Mouse (Mus musculus) midbrain, embryonic 12.5 days (tissue): Measurements from ENCODE around the gene Etfa. TPM values are rescaled to one million over a fixed set of nuclear protein-coding genes. Genes with fewer than 3 reads are reported as not detected.

Experiments used
- ATAC-seq: fragments of 200-750 bp; cut with Nextera tagmentation; 2 replicates; pipeline ENCODE4 v1.8.0; 2017; ENCODE audit warnings: low read depth, moderate TSS enrichment, moderate library complexity; ENCODE audit not compliant: low FRiP score
- H3K27ac ChIP-seq: fragments of 300-500 bp; sonication (generic); replicated peaks from 2 replicates; pipeline ENCODE4 v1.5.1; 2016; ENCODE audit warnings: mild to moderate bottlenecking
- H3K27me3 ChIP-seq: fragments of 300-500 bp; sonication (generic); 2 replicates; pipeline ENCODE4 v1.6.1; 2016; ENCODE audit warnings: mild to moderate bottlenecking
- H3K36me3 ChIP-seq: fragments of 300-500 bp; sonication (generic); 2 replicates; pipeline ENCODE4 v1.6.1; 2016
- H3K4me1 ChIP-seq: fragments of 300-500 bp; sonication (generic); 2 replicates; pipeline ENCODE4 v1.6.1; 2016
- H3K4me2 ChIP-seq: fragments of 300-500 bp; sonication (generic); replicated peaks from 2 replicates; pipeline ENCODE4 v1.6.1; 2016; ENCODE audit warnings: mild to moderate bottlenecking, moderate library complexity
- H3K4me3 ChIP-seq: fragments of 300-500 bp; sonication (generic); 2 replicates; pipeline ENCODE4 v1.5.1; 2016; ENCODE audit warnings: mild to moderate bottlenecking
- H3K9ac ChIP-seq: fragments of 300-500 bp; sonication (generic); replicated peaks from 2 replicates; pipeline ENCODE4 v1.6.1; 2016; ENCODE audit warnings: mild to moderate bottlenecking, moderate library complexity
- H3K9me3 ChIP-seq: fragments of 300-500 bp; sonication (generic); 2 replicates; pipeline ENCODE4 v1.6.1; 2016; ENCODE audit warnings: mild to moderate bottlenecking
- WGBS: fragments of 180-500 bp; shearing (Covaris S2); methylation state at CpG from one replicate; pipeline ENCODE4 v1.1.7; 2016; 5-methylcytosine and 5-hydroxymethylcytosine counted together
- polyA plus RNA-seq: library from polyadenylated mRNA; unstranded; fragments of >200 nt; fragmentation: Nextera tagmentation; extraction: Ambion mirVana; gene quantifications from 2 replicates; pipeline ENCODE4 v1.2.1, GENCODE M21; 2016

The Etfa gene
- 118 and 125 TPM in 2 replicates for polyA plus RNA-seq

GRCm38 (mm10) chr9:55512027-55512543 lies at the start of gene Etfa:
Gene Etfa, minus strand, starts transcription at chr9:55512243.
- peak within 1 kb of the TSS; percentile 78 for H3K27ac ChIP-seq
- no peaks in the 10 kb centered on the region for H3K9me3 ChIP-seq
- peaks cover 21% of the 10 kb centered on the region for H3K27me3 ChIP-seq
- H3K4me2 ChIP-seq: peak within 1 kb of the TSS; percentile 89
- H3K9ac ChIP-seq: peak within 1 kb of the TSS; percentile 78
- under 1% methylated on average over 46 of the region's 47 CpGs for WGBS
- H3K4me1 ChIP-seq: peaks cover 3% of the 10 kb centered on the region
- H3K36me3 ChIP-seq: no peaks in the 10 kb centered on the region
- ATAC-seq: peak; percentile 99
- H3K4me3 ChIP-seq: peak within 1 kb of the TSS; percentile 76

- H3K27me3 ChIP-seq: no peaks in the 10 kb centered on the region
- H3K9me3 ChIP-seq: no peaks in the 10 kb centered on the region
- no peaks in the 10 kb centered on the region for H3K4me1 ChIP-seq
- ATAC-seq: no peak
- no peak overlapping the region for H3K9ac ChIP-seq
- WGBS: 100% methylated on average over 1 of the region's 1 CpGs
- H3K27ac ChIP-seq: no peak overlapping the region
- no peaks in the 10 kb centered on the region for H3K36me3 ChIP-seq
- H3K4me2 ChIP-seq: no peak overlapping the region
- H3K4me3 ChIP-seq: no peak overlapping the region
Observed at GRCm38 (mm10) chr9:55560960-55561359, 48.9 kb upstream of the Etfa start.

- Histone ChIP-seq H3K4me2 (no peak overlapping the region), H3K4me3 (no peak overlapping the region), H3K36me3 (no peaks in the 10 kb centered on the region), H3K27ac (no peak overlapping the region), H3K9ac (no peak overlapping the region), H3K9me3 (no peaks in the 10 kb centered on the region), H3K27me3 (peaks cover 12% of the 10 kb centered on the region), H3K4me1 (no peaks in the 10 kb centered on the region)
- WGBS: 72% methylated on average over 1 of the region's 1 CpGs
- no peak for ATAC-seq
Observed at GRCm38 (mm10) chr9:55554986-55555385, 42.9 kb upstream of the Etfa start.

GRCm38 (mm10) chr9:55549302-55549890 lies 37.4 kb upstream of the Etfa start:
- 7% methylated on average over 16 of the region's 16 CpGs for WGBS
- Histone ChIP-seq H3K4me1 (peaks cover 14% of the 10 kb centered on the region), H3K36me3 (no peaks in the 10 kb centered on the region), H3K9ac (no peak overlapping the region), H3K27ac (no peak overlapping the region), H3K9me3 (no peaks in the 10 kb centered on the region), H3K27me3 (peaks cover 64% of the 10 kb centered on the region), H3K4me2 (no peak overlapping the region), H3K4me3 (no peak overlapping the region)
- ATAC-seq: no peak

- WGBS: 9% methylated on average over 3 of the region's 3 CpGs
- H3K27ac ChIP-seq: no peak overlapping the region
- no peak for ATAC-seq
Observed at GRCm38 (mm10) chr9:55548871-55549270, 36.8 kb upstream of the Etfa start.

GRCm38 (mm10) chr9:55546176-55547010 lies 34.4 kb upstream of the Etfa start:
- peak overlapping the region; percentile 39 for H3K4me2 ChIP-seq
- no peak overlapping the region for H3K27ac ChIP-seq
- no peaks in the 10 kb centered on the region for H3K36me3 ChIP-seq
- peaks cover 34% of the 10 kb centered on the region for H3K4me1 ChIP-seq
- H3K27me3 ChIP-seq: peaks cover 88% of the 10 kb centered on the region
- no peak overlapping the region for H3K9ac ChIP-seq
- H3K9me3 ChIP-seq: no peaks in the 10 kb centered on the region
- ATAC-seq: no peak
- 1% methylated on average over 63 of the region's 63 CpGs for WGBS
- peak overlapping the region; percentile 23 for H3K4me3 ChIP-seq

More at GRCm38 (mm10) chr9:55548871-55549270, 36.8 kb upstream of the Etfa start:
- no peak overlapping the region for H3K4me3 ChIP-seq
- H3K9me3 ChIP-seq: no peaks in the 10 kb centered on the region
- H3K4me1 ChIP-seq: peaks cover 19% of the 10 kb centered on the region
- peaks cover 69% of the 10 kb centered on the region for H3K27me3 ChIP-seq
- no peak overlapping the region for H3K9ac ChIP-seq
- H3K36me3 ChIP-seq: no peaks in the 10 kb centered on the region
- no peak overlapping the region for H3K4me2 ChIP-seq

- Histone ChIP-seq H3K4me3 (peak overlapping the region; percentile 23), H3K4me1 (peaks cover 35% of the 10 kb centered on the region), H3K9ac (no peak overlapping the region), H3K9me3 (no peaks in the 10 kb centered on the region), H3K27me3 (peaks cover 88% of the 10 kb centered on the region), H3K36me3 (no peaks in the 10 kb centered on the region), H3K4me2 (peak overlapping the region; percentile 39; the same call in 1 of the 2 replicates), H3K27ac (no peak overlapping the region)
- no peak for ATAC-seq
- 5% methylated on average over 41 of the region's 41 CpGs for WGBS
Observed at GRCm38 (mm10) chr9:55545556-55546175, 33.6 kb upstream of the Etfa start.

- 2% methylated on average over 30 of the region's 30 CpGs for WGBS
- peak overlapping the region; percentile 17 for H3K4me3 ChIP-seq
- no peaks in the 10 kb centered on the region for H3K9me3 ChIP-seq
- peak overlapping the region; percentile 1; the same call in 1 of the 2 replicates for H3K4me2 ChIP-seq
- H3K27me3 ChIP-seq: peaks cover 92% of the 10 kb centered on the region
- no peak overlapping the region for H3K27ac ChIP-seq
- H3K4me1 ChIP-seq: peaks cover 42% of the 10 kb centered on the region
- no peaks in the 10 kb centered on the region for H3K36me3 ChIP-seq
- no peak overlapping the region for H3K9ac ChIP-seq
- no peak for ATAC-seq
Observed at GRCm38 (mm10) chr9:55544861-55545555, 33.0 kb upstream of the Etfa start.

GRCm38 (mm10) chr9:55543703-55544401 lies 31.8 kb upstream of the Etfa start:
- Histone ChIP-seq H3K9me3 (no peaks in the 10 kb centered on the region), H3K4me2 (peak overlapping the region; percentile 45), H3K4me3 (peak overlapping the region; percentile 23), H3K9ac (0 out of 2 replicates have a peak overlapping the region, but pooled peaks have one; percentile 11), H3K36me3 (no peaks in the 10 kb centered on the region), H3K27me3 (peaks cover 92% of the 10 kb centered on the region), H3K27ac (no peak overlapping the region), H3K4me1 (peaks cover 45% of the 10 kb centered on the region)
- no peak for ATAC-seq
- under 1% methylated on average over 46 of the region's 46 CpGs for WGBS

GRCm38 (mm10) chr9:55543336-55543702 lies 31.3 kb upstream of the Etfa start:
- Histone ChIP-seq H3K36me3 (no peaks in the 10 kb centered on the region), H3K9ac (no peak overlapping the region), H3K9me3 (no peaks in the 10 kb centered on the region), H3K27ac (no peak overlapping the region), H3K4me2 (no peak overlapping the region), H3K27me3 (peaks cover 92% of the 10 kb centered on the region), H3K4me3 (no peak overlapping the region; the same call in 1 of the 2 replicates), H3K4me1 (peaks cover 45% of the 10 kb centered on the region)
- no peak for ATAC-seq
- WGBS: under 1% methylated on average over 8 of the region's 8 CpGs
